Mouse (Mus musculus): ENCODE results near the gene Gm20388. TPM values are rescaled to one million over a fixed set of nuclear protein-coding genes. Genes with fewer than 3 reads are reported as not detected.

Gm20388 gene
- polyA plus RNA-seq, 1 experiment from 2014 or later = 2.5 TPM

- 71% methylated on average over 12 of the region's 12 CpGs for WGBS
- H3K36me3 ChIP-seq = no peaks in the 10 kb centered on the region
- no peak for DNase-seq (ENCODE audit: low spot score)
These were observed 2795.4 kb downstream of the Gm20388 start for GRCm38 (mm10) chr8:122705901-122706561.

GRCm38 (mm10) chr8:122707184-122707583 lies 2796.5 kb downstream of the Gm20388 start:
- DNase-seq (ENCODE audit: low spot score) = no peak
- Histone ChIP-seq H3K9me3 (replicated peaks) (no peaks in the 10 kb centered on the region), H3K4me1 (peaks cover 26% of the 10 kb centered on the region), H3K36me3 (no peaks in the 10 kb centered on the region), H3K4me3 (no peak overlapping the region), H3K27me3 (ENCODE audit: low read depth, poor library complexity, severe bottlenecking) (peaks cover 50% of the 10 kb centered on the region), H3K27ac (no peak overlapping the region)
- 77% methylated on average over 4 of the region's 4 CpGs for WGBS

More at GRCm38 (mm10) chr8:122705901-122706561, 2795.4 kb downstream of the Gm20388 start:
- Histone ChIP-seq H3K27me3 (ENCODE audit: low read depth, poor library complexity, severe bottlenecking) (peaks cover 50% of the 10 kb centered on the region), H3K9me3 (replicated peaks) (no peaks in the 10 kb centered on the region), H3K27ac (no peak overlapping the region), H3K4me3 (no peak overlapping the region), H3K4me1 (peaks cover 38% of the 10 kb centered on the region)

GRCm38 (mm10) chr8:122709340-122710111 lies 2798.9 kb downstream of the Gm20388 start:
- Histone ChIP-seq H3K4me1 (peaks cover 18% of the 10 kb centered on the region), H3K4me3 (no peak overlapping the region), H3K27me3 (ENCODE audit: low read depth, poor library complexity, severe bottlenecking) (peaks cover 42% of the 10 kb centered on the region), H3K36me3 (no peaks in the 10 kb centered on the region), H3K27ac (no peak overlapping the region), H3K9me3 (replicated peaks) (no peaks in the 10 kb centered on the region)
- 49% methylated on average over 26 of the region's 26 CpGs for WGBS
- no peak for DNase-seq (ENCODE audit: low spot score)

GRCm38 (mm10) chr8:122711480-122711879 lies 2800.8 kb downstream of the Gm20388 start:
- H3K36me3 ChIP-seq = no peaks in the 10 kb centered on the region
- H3K9me3 ChIP-seq (replicated peaks) = no peaks in the 10 kb centered on the region
- WGBS = 80% methylated on average over 3 of the region's 3 CpGs
- H3K27me3 ChIP-seq (ENCODE audit: low read depth, poor library complexity, severe bottlenecking) = peaks cover 51% of the 10 kb centered on the region
- no peak overlapping the region for H3K4me3 ChIP-seq
- H3K4me1 ChIP-seq = peaks cover 10% of the 10 kb centered on the region
- DNase-seq (ENCODE audit: low spot score) = no peak
- 0 out of 2 replicates have a peak overlapping the region, but pooled peaks have one; percentile 2 for H3K27ac ChIP-seq

GRCm38 (mm10) chr8:122711891-122712365 lies 2801.3 kb downstream of the Gm20388 start:
- H3K4me3 ChIP-seq = no peak overlapping the region
- peaks cover 55% of the 10 kb centered on the region for H3K27me3 ChIP-seq (ENCODE audit: low read depth, poor library complexity, severe bottlenecking)
- DNase-seq (ENCODE audit: low spot score) = no peak
- no peaks in the 10 kb centered on the region for H3K9me3 ChIP-seq (replicated peaks)
- peaks cover 12% of the 10 kb centered on the region for H3K4me1 ChIP-seq
- H3K36me3 ChIP-seq = no peaks in the 10 kb centered on the region
- H3K27ac ChIP-seq = 0 out of 2 replicates have a peak overlapping the region, but pooled peaks have one; percentile 2
- WGBS = 79% methylated on average over 11 of the region's 11 CpGs

GRCm38 (mm10) chr8:122712411-122713156 lies 2801.9 kb downstream of the Gm20388 start:
- Histone ChIP-seq H3K36me3 (no peaks in the 10 kb centered on the region), H3K9me3 (replicated peaks) (no peaks in the 10 kb centered on the region), H3K27me3 (ENCODE audit: low read depth, poor library complexity, severe bottlenecking) (peaks cover 57% of the 10 kb centered on the region), H3K27ac (0 out of 2 replicates have a peak overlapping the region, but pooled peaks have one; percentile 27), H3K4me1 (peaks cover 16% of the 10 kb centered on the region), H3K4me3 (no peak overlapping the region)
- DNase-seq (ENCODE audit: low spot score) = no peak
- WGBS = 87% methylated on average over 12 of the region's 12 CpGs

- Histone ChIP-seq H3K9me3 (replicated peaks) (no peaks in the 10 kb centered on the region), H3K4me3 (no peak overlapping the region), H3K27ac (no peak overlapping the region), H3K27me3 (ENCODE audit: low read depth, poor library complexity, severe bottlenecking) (peaks cover 57% of the 10 kb centered on the region), H3K36me3 (no peaks in the 10 kb centered on the region), H3K4me1 (peaks cover 20% of the 10 kb centered on the region)
- DNase-seq (ENCODE audit: low spot score) = no peak
- 89% methylated on average over 5 of the region's 5 CpGs for WGBS
These were observed 2802.5 kb downstream of the Gm20388 start for GRCm38 (mm10) chr8:122713157-122713518.

GRCm38 (mm10) chr8:122716566-122716965 lies 2805.9 kb downstream of the Gm20388 start:
- no peak overlapping the region for H3K4me3 ChIP-seq
- H3K36me3 ChIP-seq = no peaks in the 10 kb centered on the region
- DNase-seq (ENCODE audit: low spot score) = no peak
- peaks cover 35% of the 10 kb centered on the region for H3K4me1 ChIP-seq
- no peak overlapping the region for H3K27ac ChIP-seq
- peaks cover 65% of the 10 kb centered on the region for H3K27me3 ChIP-seq (ENCODE audit: low read depth, poor library complexity, severe bottlenecking)
- no peaks in the 10 kb centered on the region for H3K9me3 ChIP-seq (replicated peaks)
- WGBS = 74% methylated on average over 8 of the region's 8 CpGs

GRCm38 (mm10) chr8:122717869-122718509 lies 2807.3 kb downstream of the Gm20388 start:
- H3K9me3 ChIP-seq (replicated peaks) = no peaks in the 10 kb centered on the region
- peaks cover 74% of the 10 kb centered on the region for H3K27me3 ChIP-seq (ENCODE audit: low read depth, poor library complexity, severe bottlenecking)
- peaks cover 35% of the 10 kb centered on the region for H3K4me1 ChIP-seq
- no peak overlapping the region for H3K27ac ChIP-seq
- no peaks in the 10 kb centered on the region for H3K36me3 ChIP-seq
- WGBS = 85% methylated on average over 10 of the region's 10 CpGs
- H3K4me3 ChIP-seq = no peak overlapping the region
- no peak for DNase-seq (ENCODE audit: low spot score)

GRCm38 (mm10) chr8:122718711-122719499 lies 2808.3 kb downstream of the Gm20388 start:
- peaks cover 79% of the 10 kb centered on the region for H3K27me3 ChIP-seq (ENCODE audit: low read depth, poor library complexity, severe bottlenecking)
- no peaks in the 10 kb centered on the region for H3K36me3 ChIP-seq
- no peak overlapping the region for H3K27ac ChIP-seq
- H3K9me3 ChIP-seq (replicated peaks) = no peaks in the 10 kb centered on the region
- H3K4me1 ChIP-seq = peaks cover 35% of the 10 kb centered on the region
- H3K4me3 ChIP-seq = no peak overlapping the region
- WGBS = 86% methylated on average over 14 of the region's 14 CpGs
- no peak for DNase-seq (ENCODE audit: low spot score)

GRCm38 (mm10) chr8:122719500-122720065 lies 2808.9 kb downstream of the Gm20388 start:
- no peak for DNase-seq (ENCODE audit: low spot score)
- no peaks in the 10 kb centered on the region for H3K9me3 ChIP-seq (replicated peaks)
- 30% methylated on average over 7 of the region's 7 CpGs for WGBS
- peak overlapping the region; percentile 27 for H3K4me3 ChIP-seq
- H3K4me1 ChIP-seq = peaks cover 35% of the 10 kb centered on the region
- no peaks in the 10 kb centered on the region for H3K36me3 ChIP-seq
- H3K27me3 ChIP-seq (ENCODE audit: low read depth, poor library complexity, severe bottlenecking) = peaks cover 84% of the 10 kb centered on the region
- peak overlapping the region; percentile 39 for H3K27ac ChIP-seq
